Mouse (Mus musculus) C2C12 (cell line): ENCODE data around the gene Zfp827.

Experiments
- CTCF ChIP-seq: IDR thresholded peaks from one replicate; pipeline ENCODE4 v1.5.1; 2011; ENCODE audit not compliant: control insufficient read depth, insufficient read depth, insufficient read length
- MAX ChIP-seq: IDR thresholded peaks from one replicate; pipeline ENCODE4 v1.6.1; 2011; ENCODE audit warnings: mild to moderate bottlenecking, control low read depth
- MYOD1 ChIP-seq: IDR thresholded peaks from one replicate; pipeline ENCODE4 v1.6.1; 2011; ENCODE audit warnings: low read depth; ENCODE audit not compliant: control insufficient read depth, insufficient read length
- MYOG ChIP-seq: IDR thresholded peaks from one replicate; pipeline ENCODE4 v1.6.1; 2011; ENCODE audit not compliant: control insufficient read depth, insufficient read length; ENCODE audit errors: extremely low read depth
- USF1 ChIP-seq: IDR thresholded peaks from one replicate; pipeline ENCODE4 v1.6.1; 2011; ENCODE audit warnings: low read depth, mild to moderate bottlenecking, control low read depth, moderate library complexity

DNA sequence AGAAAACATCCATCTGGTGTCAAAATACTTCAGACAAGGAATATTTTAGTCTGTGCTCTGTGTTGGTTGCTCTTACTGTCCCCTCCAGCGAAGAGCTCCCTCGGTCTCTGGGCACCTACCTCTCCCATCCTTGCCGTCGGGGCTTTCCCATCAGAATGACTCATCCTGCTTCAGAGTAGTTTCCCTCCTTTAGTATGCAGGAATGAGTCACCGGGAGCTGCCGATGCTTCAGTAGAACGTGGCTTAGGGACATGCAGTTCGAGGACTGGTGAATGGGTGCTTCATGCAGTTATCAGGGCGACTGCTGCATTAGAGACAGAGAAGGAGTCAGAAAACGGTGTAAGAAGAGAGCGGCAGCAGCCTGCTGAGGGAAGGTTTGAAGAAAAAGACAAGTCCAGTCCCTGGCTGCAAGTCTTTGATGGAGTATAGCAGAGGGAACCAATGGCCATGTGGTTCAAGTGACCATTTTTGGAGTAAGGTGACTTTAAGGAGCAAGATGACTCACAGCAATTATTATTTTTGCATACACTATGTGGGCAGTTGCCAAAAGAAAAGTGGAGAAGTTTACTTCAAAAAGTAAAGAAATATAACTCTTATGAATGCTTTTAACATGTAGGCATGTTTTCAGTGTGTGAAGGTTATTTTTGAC is 122.4 kb downstream of the Zfp827 start:
- TF ChIP-seq CTCF (no peak), MYOG (no peak), USF1 (no peak), MAX (peak; percentile 99), MYOD1 (no peak)
